Mouse (Mus musculus): ENCODE measurements around the gene Mab21l3.

- TF ChIP-seq CTCF (IDR thresholded peaks at IDR 0.05; ENCODE audit: control insufficient read depth, insufficient read depth, insufficient read length) (no peak), MAX (IDR thresholded peaks at IDR 0.05) (no peak)
These were observed 78.2 kb downstream of the Mab21l3 start for GRCm38 (mm10) chr3:101770540-101770939.

Data from C2C12 (cell line).